Mouse (Mus musculus) forebrain, embryonic 16.5 days (tissue): Measurements from ENCODE around the gene Fbxl15. TPM values are rescaled to one million over a fixed set of nuclear protein-coding genes. Genes with fewer than 3 reads are reported as not detected.
A peak's percentile ranks its signal among the peaks of the same experiment; 100 is the strongest.

Experiments used
- ATAC-seq: fragments of 200-750 bp; cut with Nextera tagmentation; 2 replicates; pipeline ENCODE4 v1.8.0; 2017; ENCODE audit warnings: mild to moderate bottlenecking, moderate library complexity
- H3K27ac ChIP-seq: fragments of 300-500 bp; sonication (generic); 2 replicates; pipeline ENCODE4 v1.5.1; 2014; ENCODE audit warnings: low read length, control low read depth
- H3K27me3 ChIP-seq: fragments of 300-500 bp; sonication (generic); replicated peaks from 2 replicates; pipeline ENCODE4 v1.6.1; 2014; ENCODE audit warnings: low read length; ENCODE audit not compliant: control insufficient read depth, insufficient read depth
- H3K36me3 ChIP-seq: fragments of 300-500 bp; sonication (generic); 2 replicates; pipeline ENCODE4 v1.6.1; 2014; ENCODE audit not compliant: control insufficient read depth, insufficient read depth
- H3K4me1 ChIP-seq: fragments of 300-500 bp; sonication (generic); replicated peaks from 2 replicates; pipeline ENCODE4 v1.6.1; 2014; ENCODE audit warnings: low read length; ENCODE audit not compliant: control insufficient read depth, insufficient read depth
- H3K4me2 ChIP-seq: fragments of 300-500 bp; sonication (generic); 2 replicates; pipeline ENCODE4 v1.6.1; 2014; ENCODE audit warnings: mild to moderate bottlenecking, low read length, control low read depth
- H3K4me3 ChIP-seq: fragments of 300-500 bp; sonication (generic); replicated peaks from 2 replicates; pipeline ENCODE4 v1.5.1; 2014; ENCODE audit warnings: mild to moderate bottlenecking, low read length, control low read depth
- H3K9ac ChIP-seq: fragments of 300-500 bp; sonication (generic); replicated peaks from 2 replicates; pipeline ENCODE4 v1.6.1; 2014; ENCODE audit warnings: low read depth, low read length, control low read depth
- H3K9me3 ChIP-seq: fragments of 300-500 bp; sonication (generic); 2 replicates; pipeline ENCODE4 v1.6.1; 2016; ENCODE audit warnings: low read length; ENCODE audit not compliant: control insufficient read depth
- WGBS: fragments of 180-500 bp; shearing (Covaris S2); extraction: QIAGEN DNeasy Blood & Tissue Kit; methylation state at CpG from one replicate; pipeline ENCODE4 v1.1.7; 2014; 5-methylcytosine and 5-hydroxymethylcytosine counted together
- polyA plus RNA-seq: library from polyadenylated mRNA; unstranded; fragments of >200 nt; fragmentation: Nextera tagmentation; extraction: Ambion mirVana; gene quantifications from 2 replicates; pipeline ENCODE4 v1.2.1, GENCODE M21; 2015

Fbxl15 gene
- polyA plus RNA-seq, 1 experiment from 2014 or later: 44.2 TPM

- Histone ChIP-seq H3K9me3 (no peaks in the 10 kb centered on the region), H3K36me3 (no peaks in the 10 kb centered on the region), H3K27me3 (no peaks in the 10 kb centered on the region), H3K4me1 (peaks cover 16% of the 10 kb centered on the region), H3K4me3 (peak within 1 kb of the TSS; percentile 81), H3K9ac (peak within 1 kb of the TSS; percentile 92), H3K4me2 (peak within 1 kb of the TSS; percentile 93), H3K27ac (peak within 1 kb of the TSS; percentile 86)
- 43% methylated on average over 10 of the region's 10 CpGs for WGBS
- ATAC-seq: no peak
Observed at GRCm38 (mm10) chr19:46350168-46350932, 22.4 kb downstream of the Fbxl15 start, which contains the start of gene 2310034G01Rik. Gene 2310034G01Rik (minus strand): TSS chr19:46350302.

- Histone ChIP-seq H3K27ac (peak overlapping the region; percentile 23; the same call in 1 of the 2 replicates), H3K4me1 (peaks cover 7% of the 10 kb centered on the region), H3K9ac (peak overlapping the region; percentile 72), H3K9me3 (no peaks in the 10 kb centered on the region), H3K36me3 (no peaks in the 10 kb centered on the region), H3K4me2 (peak overlapping the region; percentile 67), H3K27me3 (0 out of 2 replicates have a peak, but pooled peaks cover 4% of the 10 kb centered on the region), H3K4me3 (peak overlapping the region; percentile 67)
- WGBS: 0% methylated on average over 29 of the region's 29 CpGs
- ATAC-seq: peak; percentile 97
Observed at GRCm38 (mm10) chr19:46356701-46357138, 28.7 kb downstream of the Fbxl15 start.

GRCm38 (mm10) chr19:46357344-46358280 is 29.6 kb downstream of the Fbxl15 start:
- peak overlapping the region; percentile 67 for H3K4me2 ChIP-seq

GRCm38 (mm10) chr19:46358381-46358780 is 30.4 kb downstream of the Fbxl15 start:
- ATAC-seq: no peak
- Histone ChIP-seq H3K9me3 (no peaks in the 10 kb centered on the region), H3K27me3 (0 out of 2 replicates have a peak, but pooled peaks cover 4% of the 10 kb centered on the region), H3K27ac (no peak overlapping the region), H3K4me2 (no peak overlapping the region), H3K4me1 (peaks cover 7% of the 10 kb centered on the region), H3K36me3 (no peaks in the 10 kb centered on the region), H3K4me3 (no peak overlapping the region), H3K9ac (no peak overlapping the region)
- 66% methylated on average over 4 of the region's 4 CpGs for WGBS

More at GRCm38 (mm10) chr19:46357344-46358280, 29.6 kb downstream of the Fbxl15 start:
- Histone ChIP-seq H3K27me3 (0 out of 2 replicates have a peak, but pooled peaks cover 4% of the 10 kb centered on the region), H3K4me3 (peak overlapping the region; percentile 67), H3K36me3 (no peaks in the 10 kb centered on the region), H3K9ac (peak overlapping the region; percentile 72), H3K9me3 (no peaks in the 10 kb centered on the region), H3K4me1 (peaks cover 7% of the 10 kb centered on the region), H3K27ac (no peak overlapping the region)
- no peak for ATAC-seq
- 21% methylated on average over 25 of the region's 25 CpGs for WGBS

- Histone ChIP-seq H3K36me3 (no peaks in the 10 kb centered on the region), H3K9me3 (no peaks in the 10 kb centered on the region), H3K4me2 (no peak overlapping the region), H3K27me3 (0 out of 2 replicates have a peak, but pooled peaks cover 4% of the 10 kb centered on the region), H3K4me3 (no peak overlapping the region), H3K4me1 (peaks cover 4% of the 10 kb centered on the region), H3K9ac (no peak overlapping the region), H3K27ac (no peak overlapping the region)
- ATAC-seq: no peak
- WGBS: 70% methylated on average over 8 of the region's 8 CpGs
Observed at GRCm38 (mm10) chr19:46362104-46362503, 34.1 kb downstream of the Fbxl15 start.

GRCm38 (mm10) chr19:46363294-46364009 is 35.5 kb downstream of the Fbxl15 start:
- Histone ChIP-seq H3K27ac (no peak overlapping the region), H3K27me3 (no peaks in the 10 kb centered on the region), H3K4me1 (no peaks in the 10 kb centered on the region), H3K4me2 (no peak overlapping the region), H3K9me3 (no peaks in the 10 kb centered on the region), H3K36me3 (no peaks in the 10 kb centered on the region), H3K9ac (no peak overlapping the region), H3K4me3 (no peak overlapping the region)
- 87% methylated on average over 11 of the region's 11 CpGs for WGBS
- no peak for ATAC-seq

- no peaks in the 10 kb centered on the region for H3K4me1 ChIP-seq
- 87% methylated on average over 23 of the region's 23 CpGs for WGBS
Observed at GRCm38 (mm10) chr19:46367798-46368590, 40.0 kb downstream of the Fbxl15 start.

GRCm38 (mm10) chr19:46369204-46369603 is 41.2 kb downstream of the Fbxl15 start:
- Histone ChIP-seq H3K27ac (no peak overlapping the region), H3K4me3 (no peak overlapping the region), H3K36me3 (no peaks in the 10 kb centered on the region), H3K9me3 (no peaks in the 10 kb centered on the region), H3K4me2 (no peak overlapping the region), H3K9ac (no peak overlapping the region), H3K27me3 (no peaks in the 10 kb centered on the region), H3K4me1 (no peaks in the 10 kb centered on the region; the same call in 1 of the 2 replicates)
- 44% methylated on average over 4 of the region's 4 CpGs for WGBS
- ATAC-seq: no peak

More at GRCm38 (mm10) chr19:46367798-46368590, 40.0 kb downstream of the Fbxl15 start:
- Histone ChIP-seq H3K36me3 (no peaks in the 10 kb centered on the region), H3K9me3 (no peaks in the 10 kb centered on the region), H3K27ac (no peak overlapping the region), H3K4me3 (no peak overlapping the region), H3K4me2 (no peak overlapping the region), H3K9ac (no peak overlapping the region), H3K27me3 (no peaks in the 10 kb centered on the region)
- no peak for ATAC-seq
